Mouse (Mus musculus): ENCODE measurements around the gene Krtap5-3. TPM values are rescaled to one million over a fixed set of nuclear protein-coding genes. Genes with fewer than 3 reads are reported as not detected.

Gene Krtap5-3
- total RNA-seq, 2 experiments from 2014 or later, result not detected

Other genes starting within 250 kb of the Krtap5-3 start
- 25.5 and 34.4 TPM in 2 replicates for gene Mob2, start 140.3 kb upstream of the Krtap5-3 start, total RNA-seq (2015)
- gene Mob2, start 140.3 kb upstream of the Krtap5-3 start, total RNA-seq (2017), result 29.7 and 31.7 TPM in 2 replicates
- not detected in 2 replicates for gene Dusp8, start 105.5 kb upstream of the Krtap5-3 start, total RNA-seq (2015)
- gene Dusp8, start 105.5 kb upstream of the Krtap5-3 start, total RNA-seq (2017), result not detected in 2 replicates
- gene Gm45618, start 80.6 kb upstream of the Krtap5-3 start, total RNA-seq (2015), result not detected in 2 replicates
- gene Gm45618, start 80.6 kb upstream of the Krtap5-3 start, total RNA-seq (2017), result not detected in 2 replicates
- not detected in 2 replicates for gene Gm39115, start 65.3 kb upstream of the Krtap5-3 start, total RNA-seq (2015)
- gene Gm39115, start 65.3 kb upstream of the Krtap5-3 start, total RNA-seq (2017), result not detected in 2 replicates
- not detected in 2 replicates for gene Gm45337, start 56.8 kb upstream of the Krtap5-3 start, total RNA-seq (2015)
- gene Gm45337, start 56.8 kb upstream of the Krtap5-3 start, total RNA-seq (2017), result not detected in 2 replicates
- gene Gm29735, start 44.3 kb upstream of the Krtap5-3 start, total RNA-seq (2015), result not detected in 2 replicates
- not detected in 2 replicates for gene Gm29735, start 44.3 kb upstream of the Krtap5-3 start, total RNA-seq (2017)
- not detected in 2 replicates for gene Gm4553, start 35.6 kb upstream of the Krtap5-3 start, total RNA-seq (2015)
- not detected in 2 replicates for gene Gm4553, start 35.6 kb upstream of the Krtap5-3 start, total RNA-seq (2017)
- gene Krtap5-2, start 25.4 kb upstream of the Krtap5-3 start, total RNA-seq (2015), result not detected in 2 replicates
- not detected in 2 replicates for gene Krtap5-2, start 25.4 kb upstream of the Krtap5-3 start, total RNA-seq (2017)
- gene Gm10153, start 11.0 kb upstream of the Krtap5-3 start, total RNA-seq (2015), result not detected in 2 replicates
- gene Gm10153, start 11.0 kb upstream of the Krtap5-3 start, total RNA-seq (2017), result not detected in 2 replicates
- gene Gm7579, start 10.5 kb downstream of the Krtap5-3 start, total RNA-seq (2015), result not detected in 2 replicates
- gene Gm7579, start 10.5 kb downstream of the Krtap5-3 start, total RNA-seq (2017), result not detected in 2 replicates
- gene Krtap5-5, start 28.6 kb downstream of the Krtap5-3 start, total RNA-seq (2015), result not detected in 2 replicates
- not detected in 2 replicates for gene Krtap5-5, start 28.6 kb downstream of the Krtap5-3 start, total RNA-seq (2017)
- gene Gm40460, start 39.7 kb downstream of the Krtap5-3 start, total RNA-seq (2015), result not detected in 2 replicates
- gene Gm40460, start 39.7 kb downstream of the Krtap5-3 start, total RNA-seq (2017), result not detected in 2 replicates
- not detected in 2 replicates for gene Gm2431, start 57.0 kb downstream of the Krtap5-3 start, total RNA-seq (2015)
- gene Gm2431, start 57.0 kb downstream of the Krtap5-3 start, total RNA-seq (2017), result not detected in 2 replicates
- not detected in 2 replicates for gene Gm4559, start 73.0 kb downstream of the Krtap5-3 start, total RNA-seq (2015)
- gene Gm4559, start 73.0 kb downstream of the Krtap5-3 start, total RNA-seq (2017), result not detected in 2 replicates
- not detected in 2 replicates for gene Krtap5-1, start 95.8 kb downstream of the Krtap5-3 start, total RNA-seq (2015)
- gene Krtap5-1, start 95.8 kb downstream of the Krtap5-3 start, total RNA-seq (2017), result not detected in 2 replicates
- gene Krtap5-4, start 102.2 kb downstream of the Krtap5-3 start, total RNA-seq (2015), result not detected in 2 replicates
- not detected in 2 replicates for gene Krtap5-4, start 102.2 kb downstream of the Krtap5-3 start, total RNA-seq (2017)
- gene Ifitm10, start 172.4 kb downstream of the Krtap5-3 start, total RNA-seq (2015), result 2.1 and 3.6 TPM in 2 replicates
- gene Ifitm10, start 172.4 kb downstream of the Krtap5-3 start, total RNA-seq (2017), result 0.48 and 1.4 TPM in 2 replicates
- not detected in 2 replicates for gene Gm49369, start 181.3 kb downstream of the Krtap5-3 start, total RNA-seq (2015)
- gene Gm49369, start 181.3 kb downstream of the Krtap5-3 start, total RNA-seq (2017), result 24.9 and 36.8 TPM in 2 replicates
- gene Ctsd, start 186.7 kb downstream of the Krtap5-3 start, total RNA-seq (2015), result 193 and 197 TPM in 2 replicates
- gene Ctsd, start 186.7 kb downstream of the Krtap5-3 start, total RNA-seq (2017), result 218 and 236 TPM in 2 replicates
- gene Syt8, start 233.5 kb downstream of the Krtap5-3 start, total RNA-seq (2015), result 0.39 TPM in 1 of 2 replicates, not detected in the other
- gene Syt8, start 233.5 kb downstream of the Krtap5-3 start, total RNA-seq (2017), result not detected in 2 replicates
- gene Tnni2, start 240.4 kb downstream of the Krtap5-3 start, total RNA-seq (2015), result 18.8 and 20.9 TPM in 2 replicates
- 25.6 and 27.6 TPM in 2 replicates for gene Tnni2, start 240.4 kb downstream of the Krtap5-3 start, total RNA-seq (2017)

Data from megakaryocyte, adult 5-6 weeks (primary cell).